ENCODE assay signal across 8 mouse cellular contexts in the genomic region with DNA sequence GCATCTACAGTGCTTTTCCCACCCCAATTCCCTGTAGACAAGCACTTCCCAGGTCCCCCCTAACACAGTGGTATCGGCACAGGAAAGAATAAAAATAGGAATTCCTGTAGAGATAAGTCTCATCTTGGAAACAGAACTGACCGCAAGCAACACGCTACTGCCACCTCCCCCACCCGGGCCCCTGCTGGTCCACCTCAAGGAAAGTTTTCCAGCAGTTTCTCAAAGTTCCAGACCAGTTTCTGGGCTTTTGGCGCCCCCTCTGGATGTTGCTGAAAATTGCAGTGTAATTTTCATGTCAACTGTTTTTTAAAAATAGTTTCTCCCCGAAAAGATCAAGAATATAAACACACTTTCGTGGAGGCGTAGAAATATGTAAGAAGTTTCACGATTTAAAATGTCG. TPM values are rescaled to one million over a fixed set of nuclear protein-coding genes. Genes with fewer than 3 reads are reported as not detected.
A peak's percentile ranks its signal among the peaks of the same experiment; 100 is the strongest.
DNase-seq lines count a peak whose midpoint lies in the region; ATAC-seq lines count a peak whose summit lies in the region.

No protein-coding gene starts in this region.

- under 1% methylated on average over 10 of the region's 10 CpGs for whole genome bisulfite sequencing in heart, embryonic 11.5 days (ENCODE audit: insufficient replicate concordance)
- under 1% methylated on average over 10 of the region's 10 CpGs for WGBS in neural tube, embryonic 11.5 days

- peaks cover 62% of the 10 kb centered on the region for H3K27me3 ChIP-seq in heart, embryonic 11.5 days (ENCODE audit: control insufficient read depth, insufficient read depth, low read length)
- H3K27me3 ChIP-seq in neural tube, embryonic 11.5 days (ENCODE audit: control insufficient read depth, insufficient read depth, low read length), result peaks cover 8% of the 10 kb centered on the region; the same call in 1 of the 2 replicates

- no peak overlapping the region for H3K9ac ChIP-seq in heart, embryonic 11.5 days (ENCODE audit: low read depth, low read length)
- no peak overlapping the region for H3K9ac ChIP-seq in neural tube, embryonic 11.5 days (ENCODE audit: low read length)

- ATAC-seq in heart, embryonic 11.5 days (replicated peaks; ENCODE audit: insufficient number of reproducible peaks, low FRiP score, low TSS enrichment), result no peak
- no peak for ATAC-seq in neural tube, embryonic 11.5 days (ENCODE audit: insufficient read depth, low FRiP score, low TSS enrichment)
- ATAC-seq in monocyte, adult 5-6 weeks (replicated peaks; ENCODE audit: insufficient number of reproducible peaks, low FRiP score, low TSS enrichment, poor library complexity, severe bottlenecking), result no peak

- H3K4me2 ChIP-seq in heart, embryonic 11.5 days, result peak overlapping the region; percentile 29
- no peak overlapping the region for H3K4me2 ChIP-seq in neural tube, embryonic 11.5 days (ENCODE audit: low read depth)

- H3K36me3 ChIP-seq in heart, embryonic 11.5 days (ENCODE audit: control insufficient read depth, insufficient read depth, low read length), result no peaks in the 10 kb centered on the region
- H3K36me3 ChIP-seq in neural tube, embryonic 11.5 days (ENCODE audit: control insufficient read depth, insufficient read depth, low read length), result 0 out of 2 replicates have a peak, but pooled peaks cover 2% of the 10 kb centered on the region

- no peaks in the 10 kb centered on the region for H3K9me3 ChIP-seq in heart, embryonic 11.5 days (replicated peaks; ENCODE audit: control insufficient read depth, low read length)
- H3K9me3 ChIP-seq in neural tube, embryonic 11.5 days (ENCODE audit: control insufficient read depth, low read length), result no peaks in the 10 kb centered on the region

- DNase-seq in adrenal gland, adult (ENCODE audit: inconsistent age in 2 of 2, low spot score in 1 of 2), result peak; percentile 29 to 75
- no peak for DNase-seq in adrenal gland, adult 8-10 months
- DNase-seq in ovary, postnatal 36 days (ENCODE audit: low spot score), result peak; percentile 42
- no peak for DNase-seq in ovary, postnatal 10 days (ENCODE audit: low spot score)
- peak; percentile 24 to 53 for DNase-seq in kidney, postnatal 36 days
- peak; percentile 72 for DNase-seq in neural tube, embryonic 11.5 days (ENCODE audit: low spot score)

- H3K4me1 ChIP-seq in heart, embryonic 11.5 days (ENCODE audit: control insufficient read depth, insufficient read depth, low read length), result peaks cover 10% of the 10 kb centered on the region
- H3K4me1 ChIP-seq in neural tube, embryonic 11.5 days (ENCODE audit: control insufficient read depth, insufficient read depth, low read length), result peaks cover 17% of the 10 kb centered on the region

- H3K27ac ChIP-seq in heart, embryonic 11.5 days (ENCODE audit: low read depth, low read length), result no peak overlapping the region
- H3K27ac ChIP-seq in neural tube, embryonic 11.5 days (ENCODE audit: low read depth, low read length), result no peak overlapping the region

- H3K4me3 ChIP-seq in heart, embryonic 11.5 days (ENCODE audit: low read depth, low read length), result no peak overlapping the region
- H3K4me3 ChIP-seq in neural tube, embryonic 11.5 days (ENCODE audit: low read depth, low read length), result no peak overlapping the region

RNA-seq across cellular contexts. Expression of gene Sox9, which starts 2.3 kb away (rescaled TPM):
- total RNA-seq in adrenal gland, adult 8-10 months (2022), result 1 to 10 TPM; 1.2 to 3.8 (median 2.5) TPM
- 42.6 and 44.3 TPM in 2 replicates for polyA plus RNA-seq in heart, embryonic 11.5 days (2014; fragmentation: Nextera tagmentation; extraction: Ambion mirVana)
- 161 and 164 TPM in 2 replicates for polyA plus RNA-seq in neural tube, embryonic 11.5 days (2014; fragmentation: Nextera tagmentation; extraction: Ambion mirVana)
- not detected in 3 replicates for total RNA-seq in monocyte, adult 5-6 weeks (2017)

Comparison
In these comparisons a context has a peak if more than half of its experiments do, and no peak if none do; other contexts are left out.
1. DNase-seq: peak in adrenal gland, adult (2 of 2), ovary, postnatal 36 days (single experiment), kidney, postnatal 36 days (2 of 2) and neural tube, embryonic 11.5 days (single experiment); none in adrenal gland, adult 8-10 months (single experiment) and ovary, postnatal 10 days (single experiment).